Mouse (Mus musculus) hindbrain, embryonic 13.5 days (tissue): ENCODE data around the gene Gm21209. TPM values are rescaled to one million over a fixed set of nuclear protein-coding genes. Genes with fewer than 3 reads are reported as not detected.
"Not testable (repeated sequence)": the region's sequence is repeated elsewhere in the genome, so short reads cannot be mapped to it uniquely, and the experiment has no call there.

Experiments used
- ATAC-seq: fragments of 200-750 bp; cut with Nextera tagmentation; 2 replicates; pipeline ENCODE4 v1.8.0; 2017; ENCODE audit warnings: moderate TSS enrichment; ENCODE audit not compliant: low FRiP score
- H3K27ac ChIP-seq: fragments of 300-500 bp; sonication (generic); 2 replicates; pipeline ENCODE4 v1.5.1; 2015; ENCODE audit warnings: inconsistent platforms, mild to moderate bottlenecking, moderate library complexity
- H3K27me3 ChIP-seq: fragments of 300-500 bp; sonication (generic); 2 replicates; pipeline ENCODE4 v1.6.1; 2015; ENCODE audit warnings: mild to moderate bottlenecking, inconsistent platforms
- H3K36me3 ChIP-seq: fragments of 300-500 bp; sonication (generic); 2 replicates; pipeline ENCODE4 v1.6.1; 2015; ENCODE audit warnings: mild to moderate bottlenecking, inconsistent platforms
- H3K4me1 ChIP-seq: fragments of 300-500 bp; sonication (generic); replicated peaks from 2 replicates; pipeline ENCODE4 v1.6.1; 2015; ENCODE audit warnings: inconsistent platforms
- H3K4me2 ChIP-seq: fragments of 300-500 bp; sonication (generic); 2 replicates; pipeline ENCODE4 v1.6.1; 2015; ENCODE audit warnings: inconsistent platforms, mild to moderate bottlenecking, moderate library complexity
- H3K4me3 ChIP-seq: fragments of 300-500 bp; sonication (generic); 2 replicates; pipeline ENCODE4 v1.5.1; 2015; ENCODE audit warnings: mild to moderate bottlenecking, inconsistent platforms
- H3K9ac ChIP-seq: fragments of 300-500 bp; sonication (generic); 2 replicates; pipeline ENCODE4 v1.6.1; 2015; ENCODE audit warnings: mild to moderate bottlenecking, inconsistent platforms
- H3K9me3 ChIP-seq: fragments of 300-500 bp; sonication (generic); 2 replicates; pipeline ENCODE4 v1.6.1; 2016; ENCODE audit warnings: inconsistent platforms
- WGBS: fragments of 180-500 bp; shearing (Covaris S2); methylation state at CpG from one replicate; pipeline ENCODE4 v1.1.7; 2015; 5-methylcytosine and 5-hydroxymethylcytosine counted together
- polyA plus RNA-seq: library from polyadenylated mRNA; unstranded; fragments of >200 nt; fragmentation: Nextera tagmentation; extraction: Ambion mirVana; gene quantifications from 2 replicates; pipeline ENCODE4 v1.2.1, GENCODE M21; 2015

The Gm21209 gene
- not detected in 2 replicates for polyA plus RNA-seq

DNA sequence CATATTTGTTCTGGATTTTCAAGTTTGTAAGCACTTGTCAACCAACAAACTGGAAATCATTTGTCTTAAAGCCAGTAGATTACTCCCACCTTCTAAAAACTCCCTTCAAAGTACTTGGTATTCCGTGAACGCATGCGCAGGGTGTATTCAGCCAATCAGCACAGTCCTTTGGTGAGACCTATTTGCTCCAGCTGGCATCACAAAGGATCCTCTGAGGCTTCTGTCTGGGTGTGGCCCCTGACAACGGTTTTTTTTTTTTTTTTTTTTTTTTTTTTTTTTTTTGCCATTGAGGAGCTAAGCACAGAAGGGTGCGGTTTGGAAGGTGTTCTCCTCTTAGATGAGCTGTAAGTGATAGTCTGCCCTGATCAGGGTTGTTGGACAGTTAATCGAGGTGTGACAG, at the start of gene Gm21209:
Gene Gm21209, plus strand, starts transcription at position 301 of the 400 bp plus-strand sequence.
- WGBS: no CpG with 5 or more reads among the region's 6 CpGs
- not testable (repeated sequence) for ATAC-seq, H3K27me3 ChIP-seq

More for the DNA sequence above, at the start of gene Gm21209:
- H3K9ac ChIP-seq, H3K9me3 ChIP-seq, H3K27ac ChIP-seq, H3K4me1 ChIP-seq, H3K4me2 ChIP-seq, H3K4me3 ChIP-seq, H3K36me3 ChIP-seq: not testable (repeated sequence)
